Mouse (Mus musculus) embryonic fibroblast, embryonic 13.5 days (primary cell): ENCODE measurements around the gene Gal3st2c.

Source experiments
- CTCF ChIP-seq: IDR thresholded peaks from 2 replicates; pipeline ENCODE4 v1.5.1; 2011; ENCODE audit warnings: mild to moderate bottlenecking, control low read depth, low read length, moderate library complexity, borderline replicate concordance; ENCODE audit not compliant: insufficient read depth
- POLR2A ChIP-seq: IDR thresholded peaks from 2 replicates; pipeline ENCODE4 v1.6.1; 2011; ENCODE audit warnings: low read depth, mild to moderate bottlenecking, control low read depth, low read length, moderate library complexity

DNA sequence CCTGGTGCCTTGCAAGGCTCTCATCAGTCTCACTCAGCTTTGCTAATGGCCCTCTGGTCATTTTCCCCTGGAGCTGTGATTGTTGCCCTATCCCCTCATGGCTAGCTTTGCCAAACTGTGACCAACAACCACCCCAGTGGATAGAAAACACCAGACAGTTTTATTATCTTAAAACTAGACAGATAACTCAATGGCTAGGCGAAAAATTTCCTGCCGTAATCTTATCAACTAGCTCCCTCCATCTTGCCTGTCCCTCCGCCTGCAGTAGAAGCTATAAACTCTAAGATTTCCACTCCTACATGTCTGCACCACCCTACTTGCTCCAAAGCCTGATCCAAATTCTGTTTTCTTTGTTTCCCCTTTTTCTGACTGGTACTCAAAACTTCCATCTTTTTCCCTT lies 4.1 kb upstream of the Gal3st2c start:
- TF ChIP-seq POLR2A (no peak), CTCF (no peak)
